Mouse (Mus musculus): ENCODE results near the gene Prdm11.

Prdm11 gene

GRCm38 (mm10) chr2:92966257-92966656 is 79.7 kb downstream of the Prdm11 start:
- DNase-seq (ENCODE audit: low spot score): no peak

- no peak for DNase-seq (ENCODE audit: low spot score)
Observed at GRCm38 (mm10) chr2:92964345-92964744, 81.6 kb downstream of the Prdm11 start.

GRCm38 (mm10) chr2:92958640-92959039 is 87.3 kb downstream of the Prdm11 start:
- DNase-seq (ENCODE audit: low spot score): no peak

- DNase-seq (ENCODE audit: low spot score): no peak
Observed at GRCm38 (mm10) chr2:92956943-92957342, 89.0 kb downstream of the Prdm11 start.

- DNase-seq (ENCODE audit: low spot score): peak; percentile 46
Observed at GRCm38 (mm10) chr2:92954404-92955114, 91.4 kb downstream of the Prdm11 start.

GRCm38 (mm10) chr2:92953450-92953849 is 92.5 kb downstream of the Prdm11 start:
- no peak for DNase-seq (ENCODE audit: low spot score)

- DNase-seq (ENCODE audit: low spot score): no peak
Observed at GRCm38 (mm10) chr2:92949518-92949917, 96.4 kb downstream of the Prdm11 start.

GRCm38 (mm10) chr2:92948699-92949300 is 97.2 kb downstream of the Prdm11 start:
- no peak for DNase-seq (ENCODE audit: low spot score)

- DNase-seq (ENCODE audit: low spot score): peak; percentile 5
Observed at GRCm38 (mm10) chr2:92947981-92948698, 97.8 kb downstream of the Prdm11 start.

GRCm38 (mm10) chr2:92945824-92946598 is 100.0 kb downstream of the Prdm11 start:
- DNase-seq (ENCODE audit: low spot score): no peak

GRCm38 (mm10) chr2:92945125-92945746 is 100.7 kb downstream of the Prdm11 start:
- DNase-seq (ENCODE audit: low spot score): no peak

- DNase-seq (ENCODE audit: low spot score): no peak
Observed at GRCm38 (mm10) chr2:92944356-92944755, 101.6 kb downstream of the Prdm11 start.

- no peak for DNase-seq (ENCODE audit: low spot score)
Observed at GRCm38 (mm10) chr2:92943406-92943805, 102.6 kb downstream of the Prdm11 start.

- no peak for DNase-seq (ENCODE audit: low spot score)
Observed at GRCm38 (mm10) chr2:92941463-92941862, 104.5 kb downstream of the Prdm11 start.

GRCm38 (mm10) chr2:92940963-92941362 is 105.0 kb downstream of the Prdm11 start:
- DNase-seq (ENCODE audit: low spot score): no peak

GRCm38 (mm10) chr2:92938827-92939226 is 107.1 kb downstream of the Prdm11 start:
- DNase-seq (ENCODE audit: low spot score): no peak

GRCm38 (mm10) chr2:92938063-92938462 is 107.9 kb downstream of the Prdm11 start:
- no peak for DNase-seq (ENCODE audit: low spot score)

GRCm38 (mm10) chr2:92935483-92935882 is 110.5 kb downstream of the Prdm11 start:
- no peak for DNase-seq (ENCODE audit: low spot score)

- no peak for DNase-seq (ENCODE audit: low spot score)
Observed at GRCm38 (mm10) chr2:92934312-92934982, 111.5 kb downstream of the Prdm11 start.

- no peak for DNase-seq (ENCODE audit: low spot score)
Observed at GRCm38 (mm10) chr2:92933379-92933778, 112.6 kb downstream of the Prdm11 start.

- DNase-seq (ENCODE audit: low spot score): no peak
Observed at GRCm38 (mm10) chr2:92931061-92931460, 114.9 kb downstream of the Prdm11 start.
